Mouse (Mus musculus) kidney, adult 2 months (tissue): ENCODE data around the gene Hspb11.

Source experiments
- CTCF ChIP-seq: fragments of 200-500 bp; conservative IDR thresholded peaks from 2 replicates; pipeline ENCODE4 v1.5.1; 2011; ENCODE audit warnings: low read depth, mild to moderate bottlenecking, control low read depth, low read length, moderate library complexity, mixed read lengths; ENCODE audit not compliant: insufficient read depth, insufficient read length
- POLR2A ChIP-seq: fragments of 200-500 bp; IDR thresholded peaks from one replicate; pipeline ENCODE4 v1.6.1; 2011; ENCODE audit warnings: low read depth, low read length, control low read depth

- TF ChIP-seq POLR2A (no peak), CTCF (no peak)
Measured at GRCm38 (mm10) chr4:107240196-107240595, 13.2 kb upstream of the Hspb11 start.
